Mouse (Mus musculus) embryonic fibroblast, embryonic 13.5 days (primary cell): Measurements from ENCODE around the gene Vps41. TPM values are rescaled to one million over a fixed set of nuclear protein-coding genes. Genes with fewer than 3 reads are reported as not detected.

Experiments
- H3K27ac ChIP-seq: 2 replicates; pipeline ENCODE4 v1.5.1; 2012; ENCODE audit warnings: low read length, control low read depth, inconsistent platforms; ENCODE audit not compliant: insufficient read depth
- H3K4me1 ChIP-seq: 2 replicates; pipeline ENCODE4 v1.6.1; 2011; ENCODE audit warnings: low read length; ENCODE audit not compliant: control insufficient read depth, insufficient read depth
- H3K4me3 ChIP-seq: 2 replicates; pipeline ENCODE4 v1.5.1; 2011; ENCODE audit warnings: mild to moderate bottlenecking, control low read depth, low read length; ENCODE audit not compliant: insufficient read depth
- CTCF ChIP-seq: IDR thresholded peaks from 2 replicates; pipeline ENCODE4 v1.5.1; 2011; ENCODE audit warnings: mild to moderate bottlenecking, control low read depth, low read length, moderate library complexity, borderline replicate concordance; ENCODE audit not compliant: insufficient read depth
- POLR2A ChIP-seq: IDR thresholded peaks from 2 replicates; pipeline ENCODE4 v1.6.1; 2011; ENCODE audit warnings: low read depth, mild to moderate bottlenecking, control low read depth, low read length, moderate library complexity
- polyA plus RNA-seq: library from polyadenylated mRNA; stranded (reverse); fragments of >200 nt; gene quantifications from 2 replicates; pipeline ENCODE4 v1.2.4, GENCODE M21; 2011; ENCODE audit warnings: low read depth; ENCODE audit not compliant: missing spikeins, insufficient read length

Vps41 gene
- polyA plus RNA-seq, 1 experiment, result 81.4 TPM

- Histone ChIP-seq H3K27ac (no peak overlapping the region), H3K4me3 (no peak overlapping the region), H3K4me1 (no peaks in the 10 kb centered on the region)
- TF ChIP-seq CTCF (no peak), POLR2A (no peak)
These were observed 123.9 kb downstream of the Vps41 start for GRCm38 (mm10) chr13:18841019-18841418.

GRCm38 (mm10) chr13:18841752-18842282 is 124.7 kb downstream of the Vps41 start:
- no peak overlapping the region for H3K4me3 ChIP-seq
- H3K4me1 ChIP-seq, result no peaks in the 10 kb centered on the region
- H3K27ac ChIP-seq, result no peak overlapping the region
- TF ChIP-seq CTCF (no peak), POLR2A (no peak)

- no peak overlapping the region for H3K4me3 ChIP-seq
- TF ChIP-seq POLR2A (no peak), CTCF (no peak)
- H3K27ac ChIP-seq, result no peak overlapping the region
- no peaks in the 10 kb centered on the region for H3K4me1 ChIP-seq
These were observed 125.5 kb downstream of the Vps41 start for GRCm38 (mm10) chr13:18842556-18842955.

GRCm38 (mm10) chr13:18843546-18843945 is 126.5 kb downstream of the Vps41 start:
- TF ChIP-seq CTCF (no peak), POLR2A (no peak)
- H3K4me1 ChIP-seq, result no peaks in the 10 kb centered on the region
- H3K4me3 ChIP-seq, result no peak overlapping the region
- no peak overlapping the region for H3K27ac ChIP-seq

GRCm38 (mm10) chr13:18847386-18847785 is 130.3 kb downstream of the Vps41 start:
- H3K4me3 ChIP-seq, result no peak overlapping the region
- TF ChIP-seq POLR2A, result no peak
- TF ChIP-seq CTCF, result no peak

GRCm38 (mm10) chr13:18849563-18849962 is 132.5 kb downstream of the Vps41 start:
- no peak overlapping the region for H3K4me3 ChIP-seq
- no peak for TF ChIP-seq POLR2A
- TF ChIP-seq CTCF, result no peak
- H3K27ac ChIP-seq, result no peak overlapping the region
- no peaks in the 10 kb centered on the region for H3K4me1 ChIP-seq

More at GRCm38 (mm10) chr13:18847386-18847785, 130.3 kb downstream of the Vps41 start:
- H3K27ac ChIP-seq, result no peak overlapping the region
- no peaks in the 10 kb centered on the region for H3K4me1 ChIP-seq

- TF ChIP-seq CTCF (no peak), POLR2A (no peak)
- no peaks in the 10 kb centered on the region for H3K4me1 ChIP-seq
- no peak overlapping the region for H3K27ac ChIP-seq
- no peak overlapping the region for H3K4me3 ChIP-seq
These were observed 134.1 kb downstream of the Vps41 start for GRCm38 (mm10) chr13:18851182-18851581.

- no peak for TF ChIP-seq CTCF
- no peak for TF ChIP-seq POLR2A
- Histone ChIP-seq H3K27ac (no peak overlapping the region), H3K4me3 (no peak overlapping the region), H3K4me1 (no peaks in the 10 kb centered on the region)
These were observed 135.6 kb downstream of the Vps41 start for GRCm38 (mm10) chr13:18852718-18853117.

- no peaks in the 10 kb centered on the region for H3K4me1 ChIP-seq
- H3K4me3 ChIP-seq, result no peak overlapping the region
- no peak overlapping the region for H3K27ac ChIP-seq
- no peak for TF ChIP-seq CTCF
- no peak for TF ChIP-seq POLR2A
These were observed 139.1 kb downstream of the Vps41 start for GRCm38 (mm10) chr13:18856026-18856802.

GRCm38 (mm10) chr13:18858183-18858582 is 141.1 kb downstream of the Vps41 start:
- H3K27ac ChIP-seq, result no peak overlapping the region
- H3K4me3 ChIP-seq, result no peak overlapping the region
- TF ChIP-seq POLR2A, result no peak
- no peak for TF ChIP-seq CTCF
- H3K4me1 ChIP-seq, result no peaks in the 10 kb centered on the region

GRCm38 (mm10) chr13:18859389-18859788 is 142.3 kb downstream of the Vps41 start:
- H3K4me1 ChIP-seq, result no peaks in the 10 kb centered on the region
- no peak overlapping the region for H3K4me3 ChIP-seq
- no peak for TF ChIP-seq POLR2A
- no peak for TF ChIP-seq CTCF

More at GRCm38 (mm10) chr13:18859389-18859788, 142.3 kb downstream of the Vps41 start:
- no peak overlapping the region for H3K27ac ChIP-seq
